Mouse (Mus musculus): ENCODE measurements around the gene Ang. TPM values are rescaled to one million over a fixed set of nuclear protein-coding genes. Genes with fewer than 3 reads are reported as not detected.

Ang gene
- total and polyA plus RNA-seq, 3 experiments: not detected

DNA sequence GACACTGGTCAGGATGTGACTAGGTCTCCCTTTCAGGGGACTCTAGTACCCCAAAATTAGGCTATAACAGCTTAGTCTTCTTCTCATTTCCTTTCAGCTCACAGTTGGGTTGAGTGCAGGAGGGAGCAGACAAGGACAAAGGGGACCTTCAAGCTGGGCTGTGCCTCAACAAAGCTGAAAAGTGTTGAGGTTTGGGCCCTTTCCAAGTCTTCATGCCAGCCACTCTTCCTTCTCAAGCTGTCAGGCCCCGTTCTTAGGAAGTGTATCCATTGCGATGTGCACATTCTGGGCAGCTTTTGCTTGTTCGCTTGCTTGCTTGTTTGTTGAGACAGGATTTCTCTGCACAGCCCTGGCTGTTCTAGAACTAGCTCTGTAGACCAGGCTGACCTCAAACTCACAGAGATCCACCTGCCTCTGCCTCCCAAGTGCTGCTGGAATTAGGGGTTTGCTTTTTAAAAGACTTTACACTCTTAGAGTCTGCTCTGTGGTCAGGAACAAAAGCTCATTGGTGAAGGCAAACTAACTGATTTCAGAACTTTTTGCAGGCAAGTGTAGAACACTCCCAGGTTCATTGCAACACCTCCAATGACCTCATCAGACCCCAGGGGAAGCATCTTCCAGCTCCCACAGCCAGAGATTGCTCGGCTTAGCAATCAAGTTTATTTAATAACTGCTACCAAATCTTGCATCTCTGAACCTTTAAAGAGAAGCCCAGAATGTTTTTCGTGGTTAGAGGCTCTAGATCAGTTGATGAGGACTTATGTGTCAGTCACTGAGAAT lies 3.3 kb downstream of the Ang start:
- no peaks in the 10 kb centered on the region for H3K4me1 ChIP-seq (ENCODE audit: control insufficient read depth in 1 of 2, insufficient read depth in 2 of 2, low read length in 2 of 2)
- no peak overlapping the region for H3K27ac ChIP-seq (ENCODE audit: control insufficient read depth, low read depth, low read length)
- no peaks in the 10 kb centered on the region for H3K9me3 ChIP-seq (replicated peaks; ENCODE audit: insufficient read depth, low read length)
- no peaks in the 10 kb centered on the region for H3K27me3 ChIP-seq (ENCODE audit: control insufficient read depth in 1 of 2, insufficient read depth in 2 of 2, low read length in 2 of 2)
- no peak overlapping the region for H3K4me3 ChIP-seq (ENCODE audit: control insufficient read depth in 1 of 2, insufficient read depth in 1 of 2, low read depth in 2 of 2, low read length in 2 of 2)
- TF ChIP-seq MXI1 (IDR thresholded peaks at IDR 0.05; ENCODE audit: low read depth, low read length): no peak
- no peak for TF ChIP-seq GATA1 (IDR thresholded peaks at IDR 0.05; ENCODE audit: low read depth, low read length)
- TF ChIP-seq ZMIZ1 (IDR thresholded peaks at IDR 0.05; ENCODE audit: low read depth, low read length): no peak
- no peak for TF ChIP-seq POLR2AphosphoS5 (IDR thresholded peaks at IDR 0.05; ENCODE audit: borderline replicate concordance, low read depth, low read length)
- TF ChIP-seq BHLHE40 (IDR thresholded peaks at IDR 0.05; ENCODE audit: borderline replicate concordance, low read depth, low read length): no peak
- TF ChIP-seq MAX (IDR thresholded peaks at IDR 0.05; ENCODE audit: low read length): no peak
- TF ChIP-seq ZNF384 (IDR thresholded peaks at IDR 0.05; ENCODE audit: low read depth, low read length): no peak
- no peak for TF ChIP-seq SMC3 (IDR thresholded peaks at IDR 0.05; ENCODE audit: low read depth, low read length)
- no peak for TF ChIP-seq ETS1 (IDR thresholded peaks at IDR 0.05; ENCODE audit: low read depth, low read length)
- TF ChIP-seq CHD2 (IDR thresholded peaks at IDR 0.05; ENCODE audit: low read length): no peak
- no peak for TF ChIP-seq RCOR1 (IDR thresholded peaks at IDR 0.05; ENCODE audit: low read depth, low read length)
- TF ChIP-seq POLR2A (IDR thresholded peaks at IDR 0.05; ENCODE audit: control insufficient read depth in 1 of 2, insufficient read depth in 1 of 2, low read depth in 1 of 2, low read length in 2 of 2, poor library complexity in 1 of 2): no peak
- no peak for TF ChIP-seq SIN3A (IDR thresholded peaks at IDR 0.05; ENCODE audit: low read length)
- no peak for TF ChIP-seq GABPA (IDR thresholded peaks at IDR 0.05; ENCODE audit: low read depth, low read length)
- no peak for TF ChIP-seq JUND (IDR thresholded peaks at IDR 0.05; ENCODE audit: low read depth, low read length)
- H3K79me2 ChIP-seq (ENCODE audit: control insufficient read depth, insufficient read depth, low read length, poor library complexity): no peaks in the 10 kb centered on the region
- no peak overlapping the region for H3K9ac ChIP-seq (ENCODE audit: control insufficient read depth, low read depth, low read length, poor library complexity, severe bottlenecking)
- no peaks in the 10 kb centered on the region; a peak in 1 of 4 replicates for H3K36me3 ChIP-seq (ENCODE audit: control insufficient read depth in 1 of 2, insufficient read depth in 2 of 2, low read length in 2 of 2)
- no peak for DNase-seq (ENCODE audit: low read depth, low spot score)

DNA sequence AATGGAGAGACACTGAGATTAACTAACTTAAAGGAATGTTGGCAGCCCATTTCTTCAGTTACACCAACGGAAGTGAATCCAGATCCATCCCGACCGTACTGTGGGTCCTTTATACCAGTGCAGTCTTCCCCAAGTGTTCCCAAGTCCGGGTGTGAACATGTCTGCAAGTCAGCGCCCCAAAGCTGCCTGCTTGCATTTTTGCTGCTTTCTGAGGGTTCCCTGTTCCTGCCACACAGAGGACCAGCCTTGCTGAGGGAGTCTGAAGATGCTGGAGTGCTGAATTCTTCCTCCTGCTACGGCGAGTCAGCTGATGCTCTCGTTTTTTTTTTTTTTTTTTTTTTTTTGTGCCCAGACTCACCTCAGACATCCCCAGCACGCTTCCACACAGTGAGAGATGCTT lies 4.0 kb downstream of the Ang start:
- Histone ChIP-seq H3K9ac (ENCODE audit: control insufficient read depth, low read depth, low read length, poor library complexity, severe bottlenecking) (no peak overlapping the region), H3K36me3 (ENCODE audit: control insufficient read depth in 1 of 2, insufficient read depth in 2 of 2, low read length in 2 of 2) (no peaks in the 10 kb centered on the region; a peak in 1 of 4 replicates), H3K4me1 (ENCODE audit: control insufficient read depth in 1 of 2, insufficient read depth in 2 of 2, low read length in 2 of 2) (no peaks in the 10 kb centered on the region), H3K9me3 (replicated peaks; ENCODE audit: insufficient read depth, low read length) (no peaks in the 10 kb centered on the region), H3K4me3 (ENCODE audit: control insufficient read depth in 1 of 2, insufficient read depth in 1 of 2, low read depth in 2 of 2, low read length in 2 of 2) (no peak overlapping the region), H3K27ac (ENCODE audit: control insufficient read depth, low read depth, low read length) (no peak overlapping the region), H3K27me3 (ENCODE audit: control insufficient read depth in 1 of 2, insufficient read depth in 2 of 2, low read length in 2 of 2) (no peaks in the 10 kb centered on the region), H3K79me2 (ENCODE audit: control insufficient read depth, insufficient read depth, low read length, poor library complexity) (no peaks in the 10 kb centered on the region)
- TF ChIP-seq ZC3H11A (IDR thresholded peaks at IDR 0.05; ENCODE audit: low read depth, low read length) (no peak), ELF1 (IDR thresholded peaks at IDR 0.05; ENCODE audit: low read depth, low read length) (no peak), GABPA (IDR thresholded peaks at IDR 0.05; ENCODE audit: low read depth, low read length) (no peak), E2F4 (IDR thresholded peaks at IDR 0.05; ENCODE audit: borderline replicate concordance, low read depth, low read length) (no peak), TAL1 (IDR thresholded peaks at IDR 0.05; ENCODE audit: low read length) (no peak), CHD2 (IDR thresholded peaks at IDR 0.05; ENCODE audit: low read length) (no peak), ZKSCAN1 (IDR thresholded peaks at IDR 0.05; ENCODE audit: low read depth, low read length) (no peak), TCF12 (IDR thresholded peaks at IDR 0.05; ENCODE audit: low read depth, low read length) (no peak), MYB (IDR thresholded peaks at IDR 0.05; ENCODE audit: low read depth, low read length) (no peak), NELFE (IDR thresholded peaks at IDR 0.05; ENCODE audit: low read depth, low read length) (no peak), POLR2AphosphoS2 (IDR thresholded peaks at IDR 0.05; ENCODE audit: low read length) (no peak), USF2 (IDR thresholded peaks at IDR 0.05; ENCODE audit: borderline replicate concordance in 1 of 2, insufficient read depth in 1 of 2, low read depth in 1 of 2, low read length in 2 of 2) (no peak), TBP (IDR thresholded peaks at IDR 0.05; ENCODE audit: low read depth, low read length) (no peak)
- DNase-seq (ENCODE audit: low read depth, low spot score): no peak
